Mouse (Mus musculus): ENCODE measurements at regions not wholly inside any gene's neighbourhood (a gene's known extent, or its start where the extent isn't known, plus 50 kb on each side); places are given as distances from the start of the nearest gene placed in this dataset.
"Not testable (repeated sequence)": the region's sequence is repeated elsewhere in the genome, so short reads cannot be mapped to it uniquely, and the experiment has no call there.

- intact Hi-C loops (cut with DNase I): no loop called here
These were observed 54.7 kb upstream of the Usp25 start for GRCm38 (mm10) chr16:76958597-76959392.

- intact Hi-C loops (cut with DNase I): no loop called here
These were observed 56.0 kb upstream of the Usp25 start for GRCm38 (mm10) chr16:76957491-76957890.

GRCm38 (mm10) chr16:76957090-76957489 lies 56.4 kb upstream of the Usp25 start:
- intact Hi-C loops (cut with DNase I): no loop called here

- intact Hi-C loops (cut with DNase I): no loop called here
These were observed 62.5 kb upstream of the Usp25 start for GRCm38 (mm10) chr16:76950836-76951486.

- intact Hi-C loops (cut with DNase I): no loop called here
These were observed 66.5 kb upstream of the Usp25 start for GRCm38 (mm10) chr16:76947011-76947410.

- intact Hi-C loops (cut with DNase I): no loop called here
These were observed 75.4 kb upstream of the Usp25 start for GRCm38 (mm10) chr16:76938128-76938527.

- intact Hi-C loops (cut with DNase I): no loop called here
These were observed 85.6 kb upstream of the Usp25 start for GRCm38 (mm10) chr16:76927901-76928300.

- intact Hi-C loops (cut with DNase I): not testable (repeated sequence)
These were observed 93.4 kb upstream of the Usp25 start for GRCm38 (mm10) chr16:76920137-76920536.

GRCm38 (mm10) chr16:76918598-76918997 lies 94.9 kb upstream of the Usp25 start:
- intact Hi-C loops (cut with DNase I): no loop called here

GRCm38 (mm10) chr16:76914311-76914710 lies 99.2 kb upstream of the Usp25 start:
- intact Hi-C loops (cut with DNase I): no loop called here

GRCm38 (mm10) chr16:76905205-76905996 lies 108.1 kb upstream of the Usp25 start:
- intact Hi-C loops (cut with DNase I): no loop called here

- intact Hi-C loops (cut with DNase I): loop anchor here (2.0 to 10.0 kb wide), 4 partner anchors 1124 to 1282 kb away; no protein-coding TSS in a partner anchor
These were observed 114.4 kb upstream of the Usp25 start for GRCm38 (mm10) chr16:76899083-76899482.

- intact Hi-C loops (cut with DNase I): loop anchor here (5.0 to 10.0 kb wide), 3 partner anchors 1122 to 1279 kb away; no protein-coding TSS in a partner anchor
These were observed 117.2 kb upstream of the Usp25 start for GRCm38 (mm10) chr16:76896305-76896704.

GRCm38 (mm10) chr16:76895781-76896180 lies 117.7 kb upstream of the Usp25 start:
- intact Hi-C loops (cut with DNase I): loop anchor here (5.0 to 10.0 kb wide), 3 partner anchors 1121 to 1278 kb away; no protein-coding TSS in a partner anchor

GRCm38 (mm10) chr16:76878576-76878975 lies 134.9 kb upstream of the Usp25 start:
- intact Hi-C loops (cut with DNase I): no loop called here

GRCm38 (mm10) chr16:76875397-76876018 lies 138.0 kb upstream of the Usp25 start:
- intact Hi-C loops (cut with DNase I): no loop called here

GRCm38 (mm10) chr16:76866465-76866802 lies 147.1 kb upstream of the Usp25 start:
- intact Hi-C loops (cut with DNase I): loop anchor here (10.0 kb wide), 1 partner anchor 82 kb away; no protein-coding TSS in a partner anchor

- intact Hi-C loops (cut with DNase I): loop anchor here (10.0 kb wide), 1 partner anchor 81 kb away; no protein-coding TSS in a partner anchor
These were observed 147.6 kb upstream of the Usp25 start for GRCm38 (mm10) chr16:76865731-76866464.

GRCm38 (mm10) chr16:76864392-76864791 lies 149.1 kb upstream of the Usp25 start:
- intact Hi-C loops (cut with DNase I): loop anchor here (10.0 kb wide), 1 partner anchor 80 kb away; no protein-coding TSS in a partner anchor

GRCm38 (mm10) chr16:76855797-76856196 lies 157.7 kb upstream of the Usp25 start:
- intact Hi-C loops (cut with DNase I): no loop called here

Measured in adrenal gland (tissue).